Mouse (Mus musculus): ENCODE results near the gene Ifne. TPM values are rescaled to one million over a fixed set of nuclear protein-coding genes. Genes with fewer than 3 reads are reported as not detected.

The Ifne gene
- not detected in 2 replicates for polyA plus RNA-seq (2015; fragmentation: Nextera tagmentation; extraction: Ambion mirVana)

GRCm38 (mm10) chr4:88880101-88880500 lies at the start of gene Ifne:
Gene Ifne, minus strand, starts transcription at chr4:88880201.
- Histone ChIP-seq H3K27me3 (peaks cover 4% of the 10 kb centered on the region), H3K4me2 (no peak within 1 kb of the TSS), H3K9ac (no peak within 1 kb of the TSS), H3K27ac (no peak within 1 kb of the TSS), H3K9me3 (replicated peaks) (no peaks in the 10 kb centered on the region), H3K4me1 (no peaks in the 10 kb centered on the region), H3K4me3 (replicated peaks) (no peak within 1 kb of the TSS), H3K36me3 (no peaks in the 10 kb centered on the region)
- 82% methylated on average over 8 of the region's 8 CpGs for WGBS
- ATAC-seq (replicated peaks; ENCODE audit: low FRiP score) = no peak

- 27% methylated on average over 4 of the region's 4 CpGs for WGBS
- Histone ChIP-seq H3K4me2 (no peak overlapping the region), H3K4me3 (replicated peaks) (no peak overlapping the region), H3K27me3 (peaks cover 19% of the 10 kb centered on the region), H3K9me3 (replicated peaks) (no peaks in the 10 kb centered on the region), H3K36me3 (no peaks in the 10 kb centered on the region), H3K9ac (no peak overlapping the region), H3K4me1 (0 out of 2 replicates have a peak, but pooled peaks cover 3% of the 10 kb centered on the region), H3K27ac (no peak overlapping the region)
- ATAC-seq (replicated peaks; ENCODE audit: low FRiP score) = no peak
Observed at GRCm38 (mm10) chr4:88928341-88929102, 48.5 kb upstream of the Ifne start.

- H3K36me3 ChIP-seq = no peaks in the 10 kb centered on the region
- no peak overlapping the region for H3K9ac ChIP-seq
- H3K4me1 ChIP-seq = 0 out of 2 replicates have a peak, but pooled peaks cover 3% of the 10 kb centered on the region
- ATAC-seq (replicated peaks; ENCODE audit: low FRiP score) = no peak
- no peaks in the 10 kb centered on the region for H3K9me3 ChIP-seq (replicated peaks)
- H3K4me3 ChIP-seq (replicated peaks) = no peak overlapping the region
- WGBS = 63% methylated on average over 2 of the region's 2 CpGs
- peaks cover 18% of the 10 kb centered on the region for H3K27me3 ChIP-seq
- no peak overlapping the region for H3K4me2 ChIP-seq
- no peak overlapping the region for H3K27ac ChIP-seq
Observed at GRCm38 (mm10) chr4:88927850-88928249, 47.8 kb upstream of the Ifne start.

- peaks cover 11% of the 10 kb centered on the region for H3K27me3 ChIP-seq
- no peaks in the 10 kb centered on the region for H3K36me3 ChIP-seq
- H3K4me2 ChIP-seq = no peak overlapping the region
- no peaks in the 10 kb centered on the region for H3K9me3 ChIP-seq (replicated peaks)
- H3K4me3 ChIP-seq (replicated peaks) = no peak overlapping the region
- 63% methylated on average over 1 of the region's 1 CpGs for WGBS
- H3K27ac ChIP-seq = no peak overlapping the region
- no peak overlapping the region for H3K9ac ChIP-seq
- H3K4me1 ChIP-seq = 0 out of 2 replicates have a peak, but pooled peaks cover 3% of the 10 kb centered on the region
- ATAC-seq (replicated peaks; ENCODE audit: low FRiP score) = no peak
Observed at GRCm38 (mm10) chr4:88926637-88927036, 46.6 kb upstream of the Ifne start.

- Histone ChIP-seq H3K9me3 (replicated peaks) (no peaks in the 10 kb centered on the region), H3K4me3 (replicated peaks) (no peak overlapping the region), H3K9ac (no peak overlapping the region), H3K4me2 (no peak overlapping the region), H3K27ac (no peak overlapping the region), H3K27me3 (peaks cover 6% of the 10 kb centered on the region), H3K36me3 (no peaks in the 10 kb centered on the region), H3K4me1 (0 out of 2 replicates have a peak, but pooled peaks cover 3% of the 10 kb centered on the region)
- ATAC-seq (replicated peaks; ENCODE audit: low FRiP score) = no peak
- 86% methylated on average over 1 of the region's 1 CpGs for WGBS
Observed at GRCm38 (mm10) chr4:88926082-88926481, 46.1 kb upstream of the Ifne start.

GRCm38 (mm10) chr4:88925456-88925855 lies 45.5 kb upstream of the Ifne start:
- H3K4me1 ChIP-seq = 0 out of 2 replicates have a peak, but pooled peaks cover 3% of the 10 kb centered on the region
- 84% methylated on average over 2 of the region's 2 CpGs for WGBS
- no peak overlapping the region for H3K9ac ChIP-seq
- no peak overlapping the region for H3K27ac ChIP-seq
- no peak for ATAC-seq (replicated peaks; ENCODE audit: low FRiP score)
- H3K27me3 ChIP-seq = peaks cover 5% of the 10 kb centered on the region; the same call in 1 of the 2 replicates
- H3K4me2 ChIP-seq = no peak overlapping the region
- H3K36me3 ChIP-seq = no peaks in the 10 kb centered on the region
- no peak overlapping the region for H3K4me3 ChIP-seq (replicated peaks)
- no peaks in the 10 kb centered on the region for H3K9me3 ChIP-seq (replicated peaks)

- 70% methylated on average over 5 of the region's 5 CpGs for WGBS
- no peak for ATAC-seq (replicated peaks; ENCODE audit: low FRiP score)
- Histone ChIP-seq H3K4me2 (no peak overlapping the region), H3K27ac (no peak overlapping the region), H3K9ac (no peak overlapping the region), H3K36me3 (no peaks in the 10 kb centered on the region), H3K4me1 (no peaks in the 10 kb centered on the region), H3K27me3 (peaks cover 6% of the 10 kb centered on the region; the same call in 1 of the 2 replicates), H3K9me3 (replicated peaks) (no peaks in the 10 kb centered on the region), H3K4me3 (replicated peaks) (no peak overlapping the region)
Observed at GRCm38 (mm10) chr4:88921280-88921679, 41.3 kb upstream of the Ifne start.

- H3K4me2 ChIP-seq = no peak overlapping the region
- 86% methylated on average over 5 of the region's 5 CpGs for WGBS
- no peaks in the 10 kb centered on the region for H3K4me1 ChIP-seq
- no peaks in the 10 kb centered on the region for H3K9me3 ChIP-seq (replicated peaks)
- no peak for ATAC-seq (replicated peaks; ENCODE audit: low FRiP score)
- H3K27me3 ChIP-seq = peaks cover 29% of the 10 kb centered on the region
- H3K9ac ChIP-seq = no peak overlapping the region
- no peak overlapping the region for H3K27ac ChIP-seq
- H3K36me3 ChIP-seq = no peaks in the 10 kb centered on the region
- no peak overlapping the region for H3K4me3 ChIP-seq (replicated peaks)
Observed at GRCm38 (mm10) chr4:88917770-88918460, 37.9 kb upstream of the Ifne start.

GRCm38 (mm10) chr4:88916306-88916705 lies 36.3 kb upstream of the Ifne start:
- no peaks in the 10 kb centered on the region for H3K9me3 ChIP-seq (replicated peaks)
- H3K27ac ChIP-seq = no peak overlapping the region
- WGBS = 79% methylated on average over 4 of the region's 4 CpGs
- ATAC-seq (replicated peaks; ENCODE audit: low FRiP score) = no peak
- no peak overlapping the region for H3K4me2 ChIP-seq
- no peak overlapping the region for H3K4me3 ChIP-seq (replicated peaks)
- H3K4me1 ChIP-seq = no peaks in the 10 kb centered on the region
- no peaks in the 10 kb centered on the region for H3K36me3 ChIP-seq
- H3K9ac ChIP-seq = no peak overlapping the region
- peaks cover 40% of the 10 kb centered on the region for H3K27me3 ChIP-seq

- H3K4me2 ChIP-seq = no peak overlapping the region
- no peaks in the 10 kb centered on the region for H3K9me3 ChIP-seq (replicated peaks)
- H3K27ac ChIP-seq = no peak overlapping the region
- H3K9ac ChIP-seq = no peak overlapping the region
- no peak for ATAC-seq (replicated peaks; ENCODE audit: low FRiP score)
- no peak overlapping the region for H3K4me3 ChIP-seq (replicated peaks)
- no peaks in the 10 kb centered on the region for H3K4me1 ChIP-seq
- WGBS = 85% methylated on average over 1 of the region's 1 CpGs
- H3K27me3 ChIP-seq = peaks cover 60% of the 10 kb centered on the region
- no peaks in the 10 kb centered on the region for H3K36me3 ChIP-seq
Observed at GRCm38 (mm10) chr4:88913984-88914383, 34.0 kb upstream of the Ifne start.

- Histone ChIP-seq H3K4me3 (replicated peaks) (no peak overlapping the region), H3K4me1 (no peaks in the 10 kb centered on the region), H3K27me3 (peaks cover 60% of the 10 kb centered on the region), H3K9ac (no peak overlapping the region), H3K36me3 (no peaks in the 10 kb centered on the region), H3K9me3 (replicated peaks) (no peaks in the 10 kb centered on the region), H3K27ac (no peak overlapping the region), H3K4me2 (no peak overlapping the region)
- WGBS = 88% methylated on average over 2 of the region's 2 CpGs
- ATAC-seq (replicated peaks; ENCODE audit: low FRiP score) = no peak
Observed at GRCm38 (mm10) chr4:88912882-88913281, 32.9 kb upstream of the Ifne start.

- no peak overlapping the region for H3K4me3 ChIP-seq (replicated peaks)
- no peaks in the 10 kb centered on the region for H3K36me3 ChIP-seq
- no peak for ATAC-seq (replicated peaks; ENCODE audit: low FRiP score)
- H3K9me3 ChIP-seq (replicated peaks) = no peaks in the 10 kb centered on the region
- peaks cover 3% of the 10 kb centered on the region; the same call in 1 of the 2 replicates for H3K4me1 ChIP-seq
- peaks cover 59% of the 10 kb centered on the region for H3K27me3 ChIP-seq
- no peak overlapping the region for H3K4me2 ChIP-seq
- no peak overlapping the region for H3K27ac ChIP-seq
- WGBS = 29% methylated on average over 9 of the region's 9 CpGs
- H3K9ac ChIP-seq = no peak overlapping the region
Observed at GRCm38 (mm10) chr4:88912187-88912586, 32.2 kb upstream of the Ifne start.
